Mouse (Mus musculus) lung, postnatal 0 days (tissue): ENCODE data around the gene Kmt2e. TPM values are rescaled to one million over a fixed set of nuclear protein-coding genes. Genes with fewer than 3 reads are reported as not detected.
"Not testable (repeated sequence)": the region's sequence is repeated elsewhere in the genome, so short reads cannot be mapped to it uniquely, and the experiment has no call there.

Experiments
- ATAC-seq: fragments of 200-750 bp; cut with Nextera tagmentation; 2 replicates; pipeline ENCODE4 v1.8.0; 2017; ENCODE audit warnings: moderate library complexity
- DNase-seq: peaks from one replicate; pipeline ENCODE4 v3.0.0-alpha.2; 2016; ENCODE audit warnings: low spot score
- H3K27ac ChIP-seq: fragments of 300-500 bp; sonication (generic); 2 replicates; pipeline ENCODE4 v1.5.1; 2014; ENCODE audit warnings: antibody characterized with exemption, mild to moderate bottlenecking, low read length, mixed read lengths
- H3K27me3 ChIP-seq: fragments of 300-500 bp; sonication (generic); replicated peaks from 2 replicates; pipeline ENCODE4 v1.6.1; 2014; ENCODE audit warnings: low read length, mixed read lengths; ENCODE audit not compliant: insufficient read depth
- H3K36me3 ChIP-seq: fragments of 300-500 bp; sonication (generic); 2 replicates; pipeline ENCODE4 v1.6.1; 2014; ENCODE audit warnings: low read length, mixed read lengths; ENCODE audit not compliant: insufficient read depth
- H3K4me1 ChIP-seq: fragments of 300-500 bp; sonication (generic); 2 replicates; pipeline ENCODE4 v1.6.1; 2014; ENCODE audit warnings: antibody characterized with exemption, low read depth, low read length, mixed read lengths; ENCODE audit not compliant: insufficient read depth
- H3K4me2 ChIP-seq: fragments of 300-500 bp; sonication (generic); replicated peaks from 2 replicates; pipeline ENCODE4 v1.6.1; 2014; ENCODE audit warnings: low read depth, mild to moderate bottlenecking, low read length, moderate library complexity, mixed read lengths
- H3K4me3 ChIP-seq: fragments of 300-500 bp; sonication (generic); 2 replicates; pipeline ENCODE4 v1.5.1; 2014; ENCODE audit warnings: low read depth, low read length
- H3K9ac ChIP-seq: fragments of 300-500 bp; sonication (generic); replicated peaks from 2 replicates; pipeline ENCODE4 v1.6.1; 2014; ENCODE audit warnings: low read depth, mild to moderate bottlenecking
- H3K9me3 ChIP-seq: fragments of 300-500 bp; sonication (generic); 2 replicates; pipeline ENCODE4 v1.6.1; 2016; ENCODE audit warnings: low read length, mixed read lengths
- CTCF ChIP-seq: IDR thresholded peaks from 2 replicates; pipeline ENCODE4 v1.5.1; 2016; ENCODE audit warnings: antibody characterized with exemption, mild to moderate bottlenecking
- EP300 ChIP-seq: IDR thresholded peaks from 2 replicates; pipeline ENCODE4 v1.6.1; 2016; ENCODE audit warnings: antibody characterized with exemption, mild to moderate bottlenecking, control low read depth
- WGBS: fragments of 180-500 bp; shearing (Covaris S2); extraction: QIAGEN DNeasy Blood & Tissue Kit; methylation state at CpG from one replicate; pipeline ENCODE4 v1.1.7; 2014; 5-methylcytosine and 5-hydroxymethylcytosine counted together
- polyA plus RNA-seq: library from polyadenylated mRNA; unstranded; fragments of >200 nt; fragmentation: Nextera tagmentation; extraction: Ambion mirVana; gene quantifications from 2 replicates; pipeline ENCODE4 v1.2.1, GENCODE M21; 2015

Gene Kmt2e
- polyA plus RNA-seq, 1 experiment from 2014 or later, result 97.3 TPM

DNA sequence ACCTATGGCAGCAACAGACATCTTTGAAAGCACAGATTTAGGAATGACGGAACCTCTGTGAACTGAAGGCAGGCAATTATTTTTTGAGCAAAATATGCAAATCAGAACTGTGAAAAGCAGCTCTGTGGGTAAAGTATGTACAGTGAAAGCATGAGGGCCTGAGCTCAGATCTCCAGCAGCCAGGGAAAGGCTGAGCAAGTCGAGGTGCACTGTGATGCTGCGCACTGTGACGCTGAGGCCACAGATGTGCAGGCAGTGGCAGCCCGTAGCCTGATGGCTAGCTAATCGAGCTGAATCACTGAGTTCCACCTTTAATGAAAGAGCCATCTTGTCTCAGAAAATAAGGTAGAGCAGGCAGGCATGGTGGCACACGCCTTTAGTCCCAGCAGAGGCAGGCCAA, 101.5 kb downstream of the Kmt2e start:
- Histone ChIP-seq H3K36me3 (peaks cover 2% of the 10 kb centered on the region; the same call in 1 of the 2 replicates), H3K9me3 (no peaks in the 10 kb centered on the region), H3K4me2 (no peak overlapping the region), H3K4me3 (no peak overlapping the region), H3K9ac (no peak overlapping the region), H3K27ac (no peak overlapping the region), H3K27me3 (no peaks in the 10 kb centered on the region), H3K4me1 (no peaks in the 10 kb centered on the region)
- 90% methylated on average over 7 of the region's 7 CpGs for WGBS
- no peak for TF ChIP-seq CTCF
- ATAC-seq (no peak), DNase-seq (no peak)

DNA sequence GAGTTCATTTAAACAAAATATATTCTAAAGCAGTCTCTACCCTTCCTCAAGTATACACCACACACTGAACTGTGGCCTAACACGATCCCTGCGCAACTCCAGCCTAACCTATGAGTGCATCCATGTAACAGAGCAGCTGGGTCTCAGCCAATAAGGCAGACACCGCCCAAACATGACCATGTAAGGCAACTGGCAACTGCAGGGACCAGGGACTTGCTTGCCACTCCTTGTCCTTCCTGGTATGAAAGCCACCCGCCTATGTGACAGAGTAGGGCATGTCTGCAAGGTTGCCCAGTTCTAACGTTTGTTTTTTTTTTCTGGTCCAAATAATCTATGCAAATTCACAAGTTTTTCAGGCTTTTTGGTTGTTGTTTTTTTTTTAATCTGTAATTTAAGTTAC, 117.4 kb downstream of the Kmt2e start:
- no peak overlapping the region for H3K27ac ChIP-seq
- peak; percentile 61 for DNase-seq
- peak; percentile 80 for ATAC-seq
- no peak overlapping the region for H3K9ac ChIP-seq
- no peak overlapping the region for H3K4me3 ChIP-seq
- 55% methylated on average over 5 of the region's 5 CpGs for WGBS
- H3K9me3 ChIP-seq, result no peaks in the 10 kb centered on the region
- no peaks in the 10 kb centered on the region for H3K36me3 ChIP-seq
- H3K27me3 ChIP-seq, result no peaks in the 10 kb centered on the region
- no peak for TF ChIP-seq EP300
- no peak for TF ChIP-seq CTCF
- no peak overlapping the region for H3K4me2 ChIP-seq
- H3K4me1 ChIP-seq, result 0 out of 2 replicates have a peak, but pooled peaks cover 6% of the 10 kb centered on the region

DNA sequence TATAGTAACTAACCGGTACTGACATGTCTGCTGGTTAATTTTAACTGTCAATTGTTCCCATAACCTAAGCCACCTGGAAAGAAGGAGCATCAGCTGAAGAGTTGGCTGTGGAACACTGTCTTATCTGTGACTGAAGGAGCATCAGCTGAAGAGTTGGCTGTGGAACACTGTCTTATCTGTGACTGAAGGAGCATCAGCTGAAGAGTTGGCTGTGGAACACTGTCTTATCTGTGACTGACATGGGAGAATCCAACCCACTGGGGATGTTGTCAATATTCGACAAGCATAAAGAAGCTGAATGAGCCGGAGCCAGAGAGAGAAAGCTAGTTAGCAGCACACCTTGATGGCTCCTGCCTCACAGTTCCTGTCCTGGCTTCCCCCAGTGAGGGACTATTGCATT, 119.1 kb downstream of the Kmt2e start:
- not testable (repeated sequence) for H3K4me3 ChIP-seq, H3K4me1 ChIP-seq, H3K27ac ChIP-seq, H3K36me3 ChIP-seq, DNase-seq, H3K27me3 ChIP-seq, ATAC-seq, H3K9ac ChIP-seq, H3K9me3 ChIP-seq, H3K4me2 ChIP-seq
- 66% methylated on average over 3 of the region's 3 CpGs for WGBS
